Mouse (Mus musculus) left cerebral cortex, postnatal 14 days (tissue): ENCODE measurements around the gene Sfrp5. TPM values are rescaled to one million over a fixed set of nuclear protein-coding genes. Genes with fewer than 3 reads are reported as not detected.

Experiments
- DNase-seq, 2 experiments: peaks; one replicate each; pipeline ENCODE4 v3.0.0; 2021 to 2022; ENCODE audit warnings: low spot score in 2 of 2, mixed read lengths in 1 of 2
- intact Hi-C: fragments of 180-260 bp; cut with DNase I; formaldehyde crosslinking; loops from one replicate; pipeline ENCODE4 v1.15.1; 2025
- long read RNA-seq, 2 experiments: library from polyadenylated mRNA; stranded (forward); transcript quantifications; one replicate each; pipeline ENCODE4 v2.0.0; 2021
- total RNA-seq, 2 experiments: library from RNA; stranded (reverse); gene quantifications; 2 replicates each; pipeline ENCODE4 v1.2.3; 2021

Sfrp5 gene
- total RNA-seq: under 1 TPM; 0.31 to 0.80 TPM
- long read RNA-seq, experiment 1, partial matches to known transcripts: 0 of 1 reads
- long read RNA-seq, experiment 1, other reads (novel, unspliced or antisense): 0 of 1 reads
- long read RNA-seq, experiment 2: 0 reads

DNA sequence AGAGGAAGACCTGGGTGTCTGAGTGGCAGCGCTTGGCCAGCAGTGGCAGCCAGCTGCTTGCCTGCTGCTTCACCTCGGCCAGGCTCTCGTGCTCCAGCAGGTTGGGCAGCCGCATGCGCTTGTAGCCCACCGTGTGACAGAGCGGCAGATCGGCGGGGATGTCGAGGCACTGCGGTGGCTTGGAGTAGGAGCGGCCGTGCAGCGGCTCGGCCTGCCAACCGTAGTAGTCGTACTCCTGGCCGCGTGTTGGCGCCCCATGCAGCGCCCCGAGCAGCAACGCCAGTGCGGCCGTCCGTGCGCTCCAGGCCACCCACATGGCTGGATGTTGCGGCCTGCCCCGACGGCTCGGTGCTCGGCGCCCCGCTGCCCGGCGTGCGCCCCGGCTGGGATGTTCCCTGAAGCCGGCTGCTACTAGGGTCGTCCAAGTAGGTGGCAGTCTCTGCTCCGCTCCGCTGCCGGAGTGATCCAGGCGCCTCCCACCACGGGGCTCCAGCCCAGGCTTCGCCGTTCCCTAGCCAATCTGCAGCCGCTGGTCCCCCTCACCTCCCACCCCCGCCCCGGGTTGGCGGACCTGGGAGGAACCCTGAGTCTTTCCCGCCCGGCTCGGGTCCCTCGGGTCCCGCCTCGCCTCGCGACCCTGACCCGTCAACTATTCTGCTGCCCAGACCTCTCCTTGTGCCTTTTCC is at the start of gene Sfrp5:
Sfrp5 (minus strand) TSS at position 557 of the 686 bp plus-strand sequence.
- intact Hi-C loops: no loop called here
- no peak for DNase-seq

GRCm38 (mm10) chr19:42249976-42250914 is 48.2 kb upstream of the Sfrp5 start:
- DNase-seq: no peak
- intact Hi-C loops: no loop called here

- intact Hi-C loops: no loop called here
- DNase-seq: no peak
These were observed 45.5 kb upstream of the Sfrp5 start, which contains the start of gene Golga7b for GRCm38 (mm10) chr19:42247519-42247918. TSS of gene Golga7b (plus strand) at chr19:42247574.

DNA sequence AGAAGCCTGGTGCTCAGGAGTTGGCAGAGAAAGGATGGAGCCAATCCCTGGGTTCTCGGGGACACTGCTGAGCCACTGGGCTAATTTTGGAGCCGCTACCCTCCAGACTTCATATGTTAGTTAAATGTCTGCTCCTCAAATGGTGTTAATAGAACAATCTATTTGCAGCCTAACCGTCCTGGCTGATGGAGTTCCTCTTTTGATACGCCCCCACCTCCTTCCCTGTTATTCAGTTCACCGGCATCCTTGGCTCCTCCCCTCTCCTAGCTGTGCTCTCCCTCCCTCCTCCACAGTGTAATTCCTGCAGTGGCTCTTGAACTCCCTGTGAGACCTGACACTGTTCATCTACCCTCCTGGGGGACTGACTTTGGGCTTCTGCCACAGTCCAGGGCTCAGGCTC is 44.6 kb upstream of the Sfrp5 start:
- intact Hi-C loops: no loop called here
- no peak for DNase-seq

- DNase-seq: no peak
- intact Hi-C loops: no loop called here
These were observed 41.3 kb upstream of the Sfrp5 start for GRCm38 (mm10) chr19:42243401-42243800.

GRCm38 (mm10) chr19:42240881-42241280 is 38.8 kb upstream of the Sfrp5 start:
- DNase-seq: no peak
- intact Hi-C loops: no loop called here

GRCm38 (mm10) chr19:42238341-42238715 is 36.3 kb upstream of the Sfrp5 start:
- intact Hi-C loops: no loop called here

DNA sequence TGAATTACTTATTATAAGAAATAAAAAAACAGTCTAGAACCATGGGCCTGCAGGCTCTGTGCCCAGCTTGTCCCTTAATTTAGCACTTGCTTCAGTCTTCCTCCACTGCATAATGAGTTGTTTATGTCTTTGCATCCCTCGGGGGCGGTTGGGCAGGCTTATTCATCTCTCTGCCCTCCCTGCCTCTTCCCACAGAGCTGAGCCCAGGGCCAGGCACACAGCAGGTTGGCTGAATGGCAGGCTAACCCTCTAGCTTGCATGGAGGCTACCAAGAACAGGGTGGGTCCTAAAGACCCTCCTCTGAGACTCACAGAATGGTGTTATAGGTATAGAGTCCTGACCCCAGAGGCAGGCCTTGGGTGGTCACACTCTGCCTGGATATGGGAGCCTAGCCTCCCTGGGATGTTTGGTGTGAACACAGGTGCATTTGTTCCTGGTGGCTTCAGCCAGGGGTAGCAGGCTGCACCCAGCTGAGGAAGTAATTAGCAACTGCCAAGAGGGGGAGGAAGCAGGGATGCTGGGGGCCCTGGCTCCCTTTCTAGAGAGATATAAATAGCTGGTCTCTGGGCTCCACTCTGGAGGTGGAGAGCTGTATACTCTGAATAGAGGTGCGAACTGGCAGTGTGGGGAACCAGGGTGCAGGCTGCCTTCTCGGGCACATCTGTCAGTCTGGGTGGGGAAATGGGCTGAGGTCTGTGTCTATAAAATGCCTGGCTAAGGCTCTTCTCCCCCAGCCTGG is 35.7 kb upstream of the Sfrp5 start:
- DNase-seq: peak in 1 of 2 experiments; percentile 59
- intact Hi-C loops: no loop called here

More at GRCm38 (mm10) chr19:42238341-42238715, 36.3 kb upstream of the Sfrp5 start:
- no peak for DNase-seq

GRCm38 (mm10) chr19:42230986-42231385 is 28.9 kb upstream of the Sfrp5 start:
- intact Hi-C loops: no loop called here
- no peak for DNase-seq

GRCm38 (mm10) chr19:42230288-42230568 is 28.2 kb upstream of the Sfrp5 start:
- DNase-seq: no peak
- intact Hi-C loops: no loop called here

GRCm38 (mm10) chr19:42229499-42230287 is 27.6 kb upstream of the Sfrp5 start:
- no peak for DNase-seq
- intact Hi-C loops: no loop called here

- intact Hi-C loops: no loop called here
- no peak for DNase-seq
These were observed 24.4 kb upstream of the Sfrp5 start for GRCm38 (mm10) chr19:42226451-42226850.

DNA sequence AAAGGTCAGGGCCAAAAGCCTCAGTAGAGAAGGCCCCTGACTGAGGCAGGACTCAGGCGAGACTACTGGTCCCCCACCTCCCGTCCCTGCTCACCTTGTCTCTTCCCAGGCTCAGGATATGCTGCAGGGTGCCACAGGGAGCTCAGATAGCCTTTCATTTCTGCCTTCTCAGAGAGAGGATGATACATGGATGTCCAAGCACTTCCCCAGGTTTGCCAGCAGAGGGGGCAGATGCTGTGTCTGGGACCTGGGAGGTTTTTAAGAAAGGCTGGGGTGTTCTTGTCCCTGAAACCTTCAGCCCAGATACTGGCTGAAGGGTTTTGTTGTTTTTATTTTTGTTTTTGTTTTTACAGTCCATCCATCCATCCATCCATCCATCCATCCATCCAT is 15.3 kb upstream of the Sfrp5 start:
- DNase-seq: peak; percentile 54 to 64
- intact Hi-C loops: loop anchor here (1.0 to 5.0 kb wide), 2 partner anchors 40 to 55 kb away; no protein-coding TSS in a partner anchor

DNA sequence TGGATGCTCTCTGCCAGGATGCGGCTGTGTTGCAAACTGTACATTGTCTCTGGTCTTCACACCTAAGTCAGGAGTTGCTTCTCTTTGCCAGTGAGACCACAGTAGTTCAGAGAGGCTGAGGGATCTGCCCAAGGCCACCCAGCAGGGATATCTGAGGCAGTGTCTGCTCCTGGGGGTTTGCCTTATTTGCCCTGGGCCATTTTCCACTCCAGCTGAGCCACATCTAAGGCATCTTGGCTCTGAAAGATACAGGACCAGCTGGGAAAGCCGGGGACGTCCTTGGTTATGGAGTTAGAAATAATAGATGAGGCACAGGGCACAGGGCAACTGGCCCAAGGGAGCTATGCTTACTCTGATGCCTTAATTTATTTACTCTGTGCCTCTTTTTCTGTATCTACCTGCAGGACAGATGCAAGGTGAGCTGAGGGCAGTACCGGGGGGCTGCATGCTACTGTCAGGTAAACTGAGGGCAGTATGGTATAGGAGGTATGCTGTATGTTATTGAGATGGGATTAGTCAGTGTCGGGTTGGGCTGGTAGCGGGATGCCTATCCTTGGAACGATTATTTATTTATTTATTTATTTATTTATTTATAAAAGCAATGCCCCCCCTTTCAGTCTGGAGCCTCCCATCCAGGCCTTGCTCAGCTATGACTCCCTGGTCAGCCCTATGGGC is 14.8 kb upstream of the Sfrp5 start:
- intact Hi-C loops: loop anchor here (1.0 to 5.0 kb wide), 2 partner anchors 40 to 55 kb away; no protein-coding TSS in a partner anchor
- DNase-seq: no peak

- DNase-seq: no peak
- intact Hi-C loops: no loop called here
These were observed 12.5 kb upstream of the Sfrp5 start for GRCm38 (mm10) chr19:42214601-42215000.

GRCm38 (mm10) chr19:42211936-42212335 is 9.9 kb upstream of the Sfrp5 start:
- intact Hi-C loops: no loop called here
- DNase-seq: no peak

DNA sequence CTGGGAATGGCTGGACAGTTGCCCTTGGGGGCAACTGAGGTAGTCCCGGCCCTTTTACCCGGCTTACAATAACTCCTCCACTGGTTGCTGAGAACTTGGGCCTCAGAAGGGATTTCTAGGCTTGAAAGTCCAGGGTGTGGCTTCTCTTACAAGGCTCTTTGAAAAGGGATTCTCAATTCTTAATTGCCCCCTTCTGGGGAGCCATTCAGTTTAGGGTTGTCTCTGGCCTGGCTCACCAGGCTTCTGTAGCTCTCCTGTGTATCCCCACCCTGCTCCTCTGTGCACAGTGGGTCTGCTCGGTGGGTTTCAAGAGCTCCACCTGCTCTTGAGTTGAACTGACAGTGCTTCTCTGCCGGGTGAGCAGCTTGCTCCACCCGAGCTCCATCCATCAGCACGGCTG is 7.9 kb upstream of the Sfrp5 start:
- intact Hi-C loops: no loop called here
- no peak for DNase-seq

GRCm38 (mm10) chr19:42209485-42209884 is 7.4 kb upstream of the Sfrp5 start:
- intact Hi-C loops: no loop called here

More at GRCm38 (mm10) chr19:42209485-42209884, 7.4 kb upstream of the Sfrp5 start:
- no peak for DNase-seq
